Mouse (Mus musculus) 3134 (cell line): Measurements from ENCODE around the gene Ly6g6e.

Experiments used
- DNase-seq: peaks from one replicate; pipeline ENCODE4 v3.0.0-alpha.2; 2011; ENCODE audit warnings: low spot score; ENCODE audit not compliant: insufficient read length; ENCODE audit errors: extremely low read depth

The Ly6g6e gene

DNA sequence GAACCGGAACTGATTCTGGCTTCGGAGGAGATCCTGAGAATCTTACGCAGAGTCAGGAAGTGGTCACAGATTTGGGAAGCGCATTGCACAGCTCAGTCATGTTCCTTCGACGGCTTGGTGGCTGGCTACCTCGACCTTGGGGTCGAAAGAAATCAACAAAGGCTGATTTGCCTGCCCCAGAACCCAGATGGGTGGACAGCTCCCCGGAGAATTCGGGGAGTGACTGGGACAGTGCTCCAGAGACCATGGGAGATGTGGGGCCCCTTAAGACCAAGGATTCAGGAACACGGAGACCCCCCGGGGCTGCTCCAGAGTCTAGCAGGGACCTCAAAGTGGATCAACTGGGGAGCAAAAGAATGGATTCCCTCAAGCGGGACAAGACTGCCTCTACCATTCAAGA is 50.3 kb downstream of the Ly6g6e start:
- no peak for DNase-seq
